Mouse (Mus musculus) kidney, embryonic 14.5 days (tissue): ENCODE measurements around the gene Slco4c1. TPM values are rescaled to one million over a fixed set of nuclear protein-coding genes. Genes with fewer than 3 reads are reported as not detected.

Experiments
- ATAC-seq: fragments of 200-750 bp; cut with Nextera tagmentation; 2 replicates; pipeline ENCODE4 v1.8.0; 2017; ENCODE audit warnings: moderate number of reproducible peaks, mild to moderate bottlenecking, moderate TSS enrichment, moderate library complexity; ENCODE audit not compliant: low FRiP score, low TSS enrichment
- H3K27ac ChIP-seq: fragments of 300-500 bp; sonication (generic); 2 replicates; pipeline ENCODE4 v1.5.1; 2014; ENCODE audit warnings: low read depth, mild to moderate bottlenecking, low read length, moderate library complexity, mixed read lengths
- H3K27me3 ChIP-seq: fragments of 300-500 bp; sonication (generic); 2 replicates; pipeline ENCODE4 v1.6.1; 2014; ENCODE audit warnings: mild to moderate bottlenecking, low read length; ENCODE audit not compliant: control insufficient read depth, insufficient read depth
- H3K36me3 ChIP-seq: fragments of 300-500 bp; sonication (generic); 2 replicates; pipeline ENCODE4 v1.6.1; 2014; ENCODE audit warnings: low read length, mixed read lengths; ENCODE audit not compliant: control insufficient read depth, insufficient read depth
- H3K4me1 ChIP-seq: fragments of 300-500 bp; sonication (generic); 2 replicates; pipeline ENCODE4 v1.6.1; 2014; ENCODE audit warnings: low read length, mixed read lengths; ENCODE audit not compliant: control insufficient read depth, insufficient read depth
- H3K4me2 ChIP-seq: fragments of 300-500 bp; sonication (generic); replicated peaks from 2 replicates; pipeline ENCODE4 v1.6.1; 2014; ENCODE audit warnings: low read depth, mild to moderate bottlenecking, low read length
- H3K4me3 ChIP-seq: fragments of 300-500 bp; sonication (generic); 2 replicates; pipeline ENCODE4 v1.5.1; 2014; ENCODE audit warnings: mild to moderate bottlenecking, low read length
- H3K9ac ChIP-seq: fragments of 300-500 bp; sonication (generic); 2 replicates; pipeline ENCODE4 v1.6.1; 2014; ENCODE audit warnings: low read depth, mild to moderate bottlenecking, low read length, moderate library complexity
- H3K9me3 ChIP-seq: fragments of 300-500 bp; sonication (generic); 2 replicates; pipeline ENCODE4 v1.6.1; 2016; ENCODE audit warnings: low read length; ENCODE audit not compliant: control insufficient read depth
- WGBS: fragments of 180-500 bp; shearing (Covaris S2); extraction: QIAGEN DNeasy Blood & Tissue Kit; methylation state at CpG from one replicate; pipeline ENCODE4 v1.1.7; 2014; 5-methylcytosine and 5-hydroxymethylcytosine counted together
- polyA plus RNA-seq: library from polyadenylated mRNA; unstranded; fragments of >200 nt; fragmentation: Nextera tagmentation; extraction: Ambion mirVana; gene quantifications from 2 replicates; pipeline ENCODE4 v1.2.1, GENCODE M21; 2014

The Slco4c1 gene
- polyA plus RNA-seq, 1 experiment from 2014 or later, result 11.9 TPM

DNA sequence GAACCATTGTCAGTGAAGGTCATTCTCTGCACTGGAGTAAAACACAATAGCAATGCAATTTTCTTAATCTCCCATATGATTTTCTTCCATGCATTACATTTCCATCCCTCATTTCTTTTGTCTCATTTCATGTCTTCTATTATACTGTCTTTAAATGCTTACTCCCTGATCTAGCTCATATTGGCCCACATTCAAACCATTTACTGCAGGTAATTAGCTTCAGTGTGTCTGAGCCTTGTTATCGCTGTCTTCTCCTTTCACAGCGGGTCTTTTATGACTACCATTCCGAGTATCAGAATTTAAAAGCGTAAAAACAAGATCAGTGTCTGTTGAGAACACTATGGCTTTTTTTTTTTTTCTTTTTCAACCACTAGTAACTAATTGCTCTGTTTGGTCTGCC is 77.3 kb downstream of the Slco4c1 start:
- WGBS, result 51% methylated on average over 4 of the region's 4 CpGs

GRCm38 (mm10) chr1:96794290-96794689 is 77.7 kb downstream of the Slco4c1 start:
- ATAC-seq, result no peak
- WGBS, result 79% methylated on average over 5 of the region's 5 CpGs

More for the DNA sequence above, 77.3 kb downstream of the Slco4c1 start:
- Histone ChIP-seq H3K36me3 (no peaks in the 10 kb centered on the region), H3K27me3 (no peaks in the 10 kb centered on the region), H3K4me1 (no peaks in the 10 kb centered on the region), H3K9ac (no peak overlapping the region), H3K9me3 (no peaks in the 10 kb centered on the region), H3K27ac (no peak overlapping the region), H3K4me2 (no peak overlapping the region), H3K4me3 (no peak overlapping the region)
- ATAC-seq, result no peak

DNA sequence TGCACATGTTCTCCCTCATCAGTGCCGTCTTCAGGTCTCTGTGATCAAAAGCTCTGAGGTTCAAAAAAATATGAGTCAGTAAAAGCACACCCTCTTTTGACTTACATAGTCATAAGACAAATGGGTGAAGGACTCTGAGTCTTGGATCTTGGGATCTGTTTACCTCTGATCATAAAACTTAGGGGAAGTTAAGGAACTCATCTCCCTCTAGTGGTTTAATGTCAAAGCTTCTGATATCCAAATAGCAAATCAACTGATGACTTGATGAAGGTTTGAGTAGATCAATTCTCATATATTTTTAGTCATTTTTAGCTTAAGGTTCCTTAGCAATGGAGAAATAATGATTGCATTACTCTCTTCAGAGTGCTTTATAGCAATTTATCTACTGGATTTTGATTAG is 82.7 kb downstream of the Slco4c1 start:
- Histone ChIP-seq H3K27me3 (no peaks in the 10 kb centered on the region), H3K4me2 (no peak overlapping the region), H3K4me1 (no peaks in the 10 kb centered on the region), H3K4me3 (no peak overlapping the region), H3K9ac (no peak overlapping the region), H3K36me3 (no peaks in the 10 kb centered on the region), H3K27ac (no peak overlapping the region), H3K9me3 (no peaks in the 10 kb centered on the region)
- ATAC-seq, result no peak
- 86% methylated on average over 1 of the region's 1 CpGs for WGBS

More at GRCm38 (mm10) chr1:96794290-96794689, 77.7 kb downstream of the Slco4c1 start:
- H3K9me3 ChIP-seq, result no peaks in the 10 kb centered on the region
- no peak overlapping the region for H3K27ac ChIP-seq
- no peak overlapping the region for H3K9ac ChIP-seq
- no peaks in the 10 kb centered on the region for H3K4me1 ChIP-seq
- H3K36me3 ChIP-seq, result no peaks in the 10 kb centered on the region
- no peak overlapping the region for H3K4me2 ChIP-seq
- no peaks in the 10 kb centered on the region for H3K27me3 ChIP-seq
- no peak overlapping the region for H3K4me3 ChIP-seq

GRCm38 (mm10) chr1:96774174-96774573 is 97.8 kb downstream of the Slco4c1 start:
- Histone ChIP-seq H3K36me3 (no peaks in the 10 kb centered on the region), H3K27me3 (no peaks in the 10 kb centered on the region), H3K4me2 (no peak overlapping the region), H3K4me1 (no peaks in the 10 kb centered on the region), H3K27ac (no peak overlapping the region), H3K9ac (no peak overlapping the region), H3K9me3 (no peaks in the 10 kb centered on the region), H3K4me3 (no peak overlapping the region)
- ATAC-seq, result no peak
- 96% methylated on average over 4 of the region's 4 CpGs for WGBS

DNA sequence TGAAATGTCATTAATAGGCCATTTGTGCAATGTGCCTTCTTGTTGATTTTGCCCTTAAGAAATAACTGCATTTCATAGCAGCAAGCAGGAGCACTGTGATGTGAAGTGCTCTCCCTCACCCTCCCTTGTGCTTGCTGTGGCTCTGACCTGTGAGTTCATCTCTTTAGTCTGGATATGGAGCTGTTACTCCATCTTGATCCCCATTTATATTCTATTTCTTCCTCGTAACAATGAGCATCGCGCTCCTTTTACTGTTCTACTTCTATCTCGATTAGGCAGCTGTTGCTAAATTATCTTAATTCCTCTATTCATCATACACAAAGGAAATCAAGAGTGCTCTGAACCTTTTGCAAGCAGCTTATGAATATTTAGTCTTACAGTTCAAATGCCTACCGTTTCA is 98.3 kb downstream of the Slco4c1 start:
- Histone ChIP-seq H3K4me1 (no peaks in the 10 kb centered on the region), H3K4me3 (no peak overlapping the region), H3K9ac (no peak overlapping the region), H3K9me3 (no peaks in the 10 kb centered on the region), H3K36me3 (no peaks in the 10 kb centered on the region), H3K27ac (no peak overlapping the region), H3K27me3 (no peaks in the 10 kb centered on the region), H3K4me2 (no peak overlapping the region)
- no peak for ATAC-seq
- WGBS, result 93% methylated on average over 5 of the region's 5 CpGs

- no peaks in the 10 kb centered on the region for H3K4me1 ChIP-seq
- no peak overlapping the region for H3K4me2 ChIP-seq
- no peak overlapping the region for H3K27ac ChIP-seq
- H3K9ac ChIP-seq, result no peak overlapping the region
- H3K9me3 ChIP-seq, result no peaks in the 10 kb centered on the region
- no peaks in the 10 kb centered on the region for H3K36me3 ChIP-seq
- WGBS, result 64% methylated on average over 1 of the region's 1 CpGs
- no peak for ATAC-seq
- H3K27me3 ChIP-seq, result no peaks in the 10 kb centered on the region
- H3K4me3 ChIP-seq, result no peak overlapping the region
These were observed 101.7 kb downstream of the Slco4c1 start for GRCm38 (mm10) chr1:96770283-96770682.

DNA sequence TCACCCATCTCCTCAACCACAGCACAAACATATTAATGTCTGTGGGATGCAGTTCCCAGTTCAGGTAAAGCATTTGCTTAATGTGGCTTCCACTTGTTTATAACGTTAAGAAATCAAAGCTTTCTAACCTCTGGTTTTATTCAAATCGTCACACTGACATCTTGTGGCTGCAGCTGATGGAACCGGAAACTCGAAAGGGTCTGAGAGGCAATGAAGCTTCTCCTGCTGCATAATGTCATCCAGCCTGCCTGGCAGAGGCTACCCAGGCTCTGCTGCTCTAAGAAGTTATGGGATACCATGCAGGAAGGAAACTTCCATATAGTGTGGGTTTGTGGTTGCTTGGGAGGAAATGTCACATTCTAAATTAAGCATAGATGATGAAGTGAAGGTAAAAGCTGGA is 103.7 kb downstream of the Slco4c1 start:
- Histone ChIP-seq H3K4me1 (no peaks in the 10 kb centered on the region), H3K4me3 (no peak overlapping the region), H3K4me2 (no peak overlapping the region), H3K27me3 (no peaks in the 10 kb centered on the region), H3K36me3 (no peaks in the 10 kb centered on the region), H3K9me3 (no peaks in the 10 kb centered on the region), H3K27ac (no peak overlapping the region), H3K9ac (no peak overlapping the region)
- WGBS, result 12% methylated on average over 4 of the region's 4 CpGs
- no peak for ATAC-seq

DNA sequence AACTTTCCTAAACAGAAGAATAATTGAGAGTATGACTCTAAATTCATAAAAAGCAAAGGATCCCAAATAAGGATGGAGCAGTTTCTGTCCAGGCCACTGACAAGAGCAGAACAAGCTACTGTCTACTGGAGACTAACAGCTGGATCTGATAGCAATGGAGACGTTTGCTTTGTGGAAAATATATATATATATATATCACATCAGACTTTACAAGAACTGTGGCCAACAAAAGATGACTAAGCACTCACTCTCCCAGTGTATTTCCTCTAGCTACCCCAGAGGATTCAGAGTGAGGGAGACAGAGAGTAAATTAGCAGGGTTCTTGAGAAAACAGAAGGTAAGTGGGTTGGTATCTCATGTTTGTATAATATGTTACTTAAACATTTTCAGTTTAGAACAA is 105.4 kb downstream of the Slco4c1 start:
- ATAC-seq, result no peak

More for the DNA sequence above, 105.4 kb downstream of the Slco4c1 start:
- Histone ChIP-seq H3K27ac (no peak overlapping the region), H3K4me1 (no peaks in the 10 kb centered on the region), H3K9me3 (no peaks in the 10 kb centered on the region), H3K9ac (no peak overlapping the region), H3K36me3 (no peaks in the 10 kb centered on the region), H3K4me3 (no peak overlapping the region), H3K27me3 (no peaks in the 10 kb centered on the region), H3K4me2 (no peak overlapping the region)
- 49% methylated on average over 1 of the region's 1 CpGs for WGBS
